Mouse (Mus musculus) v-Abl transformed pro-B cells (cell line): ENCODE results near the gene Prr36.

Experiments used
- in situ Hi-C, 2 experiments: fragments of 400-800 bp; cut with MboI; formaldehyde crosslinking; loops; one replicate each; pipeline ENCODE4 v1.15.1; 2025; ENCODE audit not compliant: unreplicated experiment in 2 of 2

The Prr36 gene

DNA sequence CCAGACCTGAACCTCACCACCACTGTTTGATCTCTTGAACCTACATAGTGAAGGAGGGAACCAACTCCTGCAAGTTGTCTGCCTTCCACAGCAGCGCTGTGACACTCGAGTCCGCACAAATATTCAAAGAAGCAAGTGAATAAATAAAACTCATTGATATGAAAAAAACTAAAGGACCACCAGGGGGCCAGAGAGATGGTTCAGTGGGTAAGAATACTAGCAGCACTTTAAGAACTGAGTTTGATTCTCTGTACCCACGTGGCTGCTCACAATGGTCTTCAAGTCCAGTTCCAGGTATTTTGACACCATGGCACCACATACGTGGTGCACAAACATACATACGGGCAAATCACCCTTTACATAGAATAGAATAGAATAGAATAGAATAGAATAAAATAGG lies 6.2 kb downstream of the Prr36 start:
- in situ Hi-C loops: no loop called here

DNA sequence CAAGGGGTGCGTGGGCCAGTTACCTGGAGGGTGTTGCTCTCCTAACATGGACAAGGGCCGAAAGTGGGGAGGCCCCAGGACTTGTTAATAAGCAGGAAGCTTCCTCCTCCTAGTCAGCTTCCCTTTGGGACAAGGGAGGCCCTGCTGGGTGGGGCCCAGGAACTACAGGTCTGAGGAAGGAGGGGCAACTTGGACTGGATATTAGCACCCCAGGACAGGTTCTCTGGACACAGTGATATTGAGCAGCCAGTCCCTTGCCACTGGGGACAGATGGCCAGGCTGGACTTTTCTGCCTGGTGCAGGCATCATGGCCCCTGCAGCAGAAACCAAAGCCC lies 10.3 kb downstream of the Prr36 start:
- in situ Hi-C loops: no loop called here

- in situ Hi-C loops: no loop called here
Observed at GRCm38 (mm10) chr8:4206182-4207015, 10.9 kb downstream of the Prr36 start.

DNA sequence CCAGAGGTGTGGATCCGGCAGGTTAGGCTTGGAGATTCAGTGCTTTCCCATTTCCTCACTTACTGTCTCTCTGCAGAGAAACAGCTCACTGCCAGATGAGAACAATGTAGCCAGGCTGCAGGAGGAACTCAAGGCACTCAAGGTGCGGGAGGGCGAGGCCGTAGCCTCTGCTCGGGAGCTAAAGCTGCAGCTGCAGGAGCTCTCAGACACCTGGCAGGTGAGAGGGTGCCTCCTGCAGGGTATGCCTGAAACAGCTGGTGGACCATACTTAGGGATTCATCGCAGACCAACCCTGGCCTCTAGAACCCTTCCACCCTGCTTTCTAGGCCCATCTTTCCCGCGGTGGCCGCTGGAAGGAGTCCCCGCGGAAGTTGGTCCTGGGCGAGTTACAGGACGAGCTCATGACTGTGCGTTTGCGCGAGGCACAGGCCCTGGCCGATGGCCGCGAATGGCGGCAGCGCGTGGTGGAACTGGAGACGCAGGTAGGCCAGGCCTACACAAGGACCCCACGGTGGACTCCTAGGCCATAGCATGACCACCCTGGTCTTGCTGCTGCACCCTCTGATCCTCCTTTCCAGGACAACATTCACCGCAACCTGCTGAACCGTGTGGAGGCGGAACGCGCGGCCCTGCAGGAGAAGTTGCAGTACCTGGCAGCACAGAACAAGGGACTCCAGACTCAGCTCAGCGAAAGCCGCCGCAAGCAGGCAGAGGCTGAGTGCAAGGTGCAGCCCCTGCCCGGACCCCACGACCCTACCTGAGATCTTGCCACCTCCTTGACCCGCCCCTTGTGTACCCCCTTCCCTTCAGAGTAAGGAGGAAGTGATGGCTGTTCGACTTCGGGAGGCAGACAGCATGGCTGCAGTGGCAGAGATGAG lies 11.8 kb downstream of the Prr36 start:
- in situ Hi-C loops: no loop called here

- in situ Hi-C loops: no loop called here
Observed at GRCm38 (mm10) chr8:4201321-4201720, 15.9 kb downstream of the Prr36 start.

DNA sequence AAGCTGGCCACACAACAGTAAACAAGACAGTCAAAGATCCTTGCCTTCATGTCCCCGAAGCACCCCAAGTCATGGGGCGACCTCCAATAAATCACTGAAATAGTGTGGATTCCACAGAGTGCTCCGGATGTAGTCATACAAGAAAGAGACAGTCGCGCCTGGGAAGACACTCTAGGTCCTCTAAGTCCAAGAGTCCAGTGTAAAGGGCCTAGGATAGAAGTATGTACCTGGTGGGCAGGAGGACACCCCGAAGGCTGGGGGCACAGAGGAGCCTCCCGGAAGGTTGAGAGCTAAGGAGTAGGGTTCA lies 23.7 kb downstream of the Prr36 start:
- in situ Hi-C loops: loop anchor here in 1 of 2 experiments (5.0 kb wide), 1 partner anchor 64 kb away; the partner anchor contains the start of gene Ctxn1

DNA sequence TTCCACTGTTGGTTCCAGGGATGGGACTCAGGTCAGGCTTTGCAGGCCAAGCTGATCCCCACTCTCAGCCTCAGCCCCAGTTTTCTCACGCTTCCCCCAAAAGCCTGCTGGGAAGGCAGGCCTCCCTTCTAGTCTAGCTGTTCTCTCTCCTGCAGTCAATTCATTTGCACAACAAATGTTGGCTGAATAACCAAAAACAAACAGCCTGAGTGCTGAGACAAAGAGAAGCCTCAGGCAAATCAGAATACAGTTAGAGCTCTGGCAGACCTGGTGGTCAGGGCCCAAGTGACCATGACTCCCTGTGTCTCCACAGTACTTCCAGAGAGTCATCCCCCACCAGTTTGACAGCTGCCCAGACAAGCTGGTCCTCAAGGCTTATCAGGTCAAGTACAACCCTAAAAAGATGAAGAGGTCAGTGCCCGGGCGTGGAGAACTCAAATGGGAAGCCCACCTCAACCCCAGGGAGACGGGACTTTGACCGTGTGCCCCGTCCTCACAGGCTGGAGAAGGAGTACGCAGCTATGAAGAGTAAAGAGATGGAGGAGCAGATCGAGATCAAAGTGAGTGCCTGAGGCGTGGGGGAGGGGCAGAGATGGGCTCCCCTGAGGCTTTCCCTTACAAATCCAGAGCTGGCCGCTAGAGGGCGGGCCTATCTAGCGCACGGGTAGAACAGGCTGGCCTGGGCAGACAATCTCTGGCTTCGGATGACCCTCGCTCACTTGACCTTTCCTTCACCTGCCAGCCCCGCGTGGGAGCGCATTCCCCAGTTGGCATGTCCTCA lies 24.3 kb downstream of the Prr36 start:
- in situ Hi-C loops: loop anchor here in 1 of 2 experiments (5.0 kb wide), 1 partner anchor 64 kb away; the partner anchor contains the start of gene Ctxn1

GRCm38 (mm10) chr8:4192305-4192704 lies 25.0 kb downstream of the Prr36 start:
- in situ Hi-C loops: loop anchor here in 1 of 2 experiments (5.0 kb wide), 1 partner anchor 65 kb away; the partner anchor contains the start of gene Ctxn1

DNA sequence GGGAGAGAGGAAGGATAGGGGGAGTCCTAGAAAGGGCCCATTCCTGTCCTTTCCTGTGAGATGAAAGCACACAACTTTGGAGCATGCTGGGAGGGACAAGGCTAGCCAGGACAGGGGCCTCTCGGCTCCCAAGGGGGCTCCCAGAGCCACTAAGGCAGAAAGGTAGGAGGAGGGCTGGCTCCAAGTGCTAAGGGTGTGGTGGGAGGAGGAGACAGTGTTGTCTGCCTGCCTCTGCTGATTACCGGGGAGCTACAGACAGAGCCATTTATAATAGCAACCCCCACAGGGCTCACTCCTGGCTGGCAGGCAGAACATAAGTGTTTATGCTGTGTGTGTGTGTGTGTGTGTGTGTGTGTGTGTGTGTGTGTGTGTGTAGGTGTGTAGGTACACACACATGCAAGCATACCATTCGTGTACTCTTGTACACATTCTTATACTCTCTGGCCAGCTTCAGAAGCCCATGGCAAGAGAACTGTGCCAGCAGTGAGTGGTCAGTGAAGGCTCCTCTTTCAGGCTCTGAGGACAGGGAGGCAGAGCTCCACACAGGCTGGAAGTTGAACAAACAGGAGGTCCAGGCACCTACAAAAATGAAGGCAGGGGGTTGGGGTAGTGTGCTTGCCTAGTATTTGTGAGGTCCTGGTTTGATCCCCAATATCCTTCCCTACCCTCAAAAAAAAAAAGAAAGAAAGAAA lies 28.1 kb downstream of the Prr36 start:
- in situ Hi-C loops: no loop called here

DNA sequence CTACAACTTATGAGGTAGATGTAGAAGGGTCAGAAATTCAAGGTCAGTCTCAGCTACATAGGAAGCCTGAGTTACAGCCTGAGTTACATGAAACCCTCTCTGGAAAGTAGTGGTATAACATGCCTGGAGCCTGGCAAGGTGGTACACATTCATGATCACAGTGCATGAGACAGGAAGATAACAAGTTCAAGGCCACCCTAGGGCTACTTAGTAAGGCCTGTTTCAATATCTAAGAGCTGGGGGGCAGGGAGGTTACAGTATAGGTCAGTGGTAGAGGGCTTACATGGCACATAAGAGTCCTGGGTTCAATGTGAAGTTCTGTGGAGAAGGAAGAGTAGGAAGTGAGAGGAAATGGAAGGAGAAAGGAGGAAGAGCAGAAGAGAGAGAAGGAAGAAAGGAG lies 28.7 kb downstream of the Prr36 start:
- in situ Hi-C loops: no loop called here

GRCm38 (mm10) chr8:4186151-4186550 lies 31.1 kb downstream of the Prr36 start:
- in situ Hi-C loops: no loop called here

DNA sequence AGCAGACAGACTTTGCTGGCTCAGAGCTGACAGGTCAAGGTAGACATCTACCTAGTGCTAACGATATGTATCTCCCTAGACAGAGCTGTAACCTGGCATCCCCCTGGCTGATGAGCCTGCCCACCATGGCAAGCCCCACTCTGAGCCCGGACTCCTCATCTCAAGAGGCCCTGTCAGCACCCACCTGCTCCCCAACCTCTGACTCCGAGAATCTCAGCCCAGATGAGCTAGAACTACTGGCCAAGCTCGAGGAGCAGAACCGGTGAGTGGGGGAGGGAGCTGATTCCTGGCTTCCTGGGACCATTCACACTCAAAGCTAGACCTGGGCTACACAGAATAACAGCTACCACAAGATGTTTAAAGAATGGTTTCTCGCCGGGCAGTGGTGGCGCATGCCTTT lies 33.9 kb downstream of the Prr36 start:
- in situ Hi-C loops: no loop called here

DNA sequence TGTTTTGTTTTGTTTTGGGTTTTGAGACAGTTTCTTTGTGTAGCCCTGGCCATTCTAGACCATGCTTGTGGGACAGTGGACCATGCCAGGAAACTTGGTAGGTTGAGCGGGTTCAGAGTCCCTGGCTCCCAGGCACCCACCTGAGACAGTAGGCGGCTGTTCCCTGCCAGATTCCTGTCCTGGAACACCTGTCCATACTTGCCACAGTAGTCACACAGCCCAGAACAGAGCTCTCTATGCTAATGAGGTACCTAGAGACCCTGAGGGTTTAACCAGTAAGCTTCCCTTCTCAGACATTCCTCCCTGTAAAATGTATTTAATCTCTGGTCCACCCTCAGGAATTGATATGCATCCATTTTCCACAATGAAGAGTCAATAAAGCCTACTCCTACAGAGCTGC lies 43.2 kb downstream of the Prr36 start:
- in situ Hi-C loops: loop anchor here (25.0 kb wide), 1 partner anchor 613 kb away; the partner anchor contains the start of gene Shcbp1 (in 2 of the 2)

GRCm38 (mm10) chr8:4172486-4172885 lies 44.8 kb downstream of the Prr36 start:
- in situ Hi-C loops: loop anchor here (25.0 kb wide), 1 partner anchor 615 kb away; the partner anchor contains the start of gene Shcbp1 (in 2 of the 2)

DNA sequence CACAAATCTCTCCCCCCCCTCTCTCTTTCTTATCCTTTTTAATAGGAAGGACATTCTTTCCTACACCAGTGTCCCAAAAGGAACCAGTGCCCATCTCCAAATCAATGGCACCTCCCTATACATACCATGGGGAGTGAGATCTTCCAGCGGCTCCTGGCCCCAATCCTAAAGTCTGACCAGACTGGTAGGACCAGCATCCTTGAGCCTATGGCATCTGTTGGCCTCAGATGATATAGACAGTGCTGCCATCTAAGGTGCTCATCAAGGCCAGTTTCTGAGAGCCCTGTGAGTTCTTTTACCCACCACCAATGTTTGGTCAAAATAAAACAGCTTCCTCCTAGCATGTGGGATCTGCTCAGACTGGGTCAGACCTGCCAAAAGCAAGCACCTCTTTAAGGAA lies 49.3 kb downstream of the Prr36 start:
- in situ Hi-C loops: loop anchor here (5.0 to 25.0 kb wide), 2 partner anchors 509 to 619 kb away; partner anchors contain the start of gene Shcbp1 (in 2 of the 2)

DNA sequence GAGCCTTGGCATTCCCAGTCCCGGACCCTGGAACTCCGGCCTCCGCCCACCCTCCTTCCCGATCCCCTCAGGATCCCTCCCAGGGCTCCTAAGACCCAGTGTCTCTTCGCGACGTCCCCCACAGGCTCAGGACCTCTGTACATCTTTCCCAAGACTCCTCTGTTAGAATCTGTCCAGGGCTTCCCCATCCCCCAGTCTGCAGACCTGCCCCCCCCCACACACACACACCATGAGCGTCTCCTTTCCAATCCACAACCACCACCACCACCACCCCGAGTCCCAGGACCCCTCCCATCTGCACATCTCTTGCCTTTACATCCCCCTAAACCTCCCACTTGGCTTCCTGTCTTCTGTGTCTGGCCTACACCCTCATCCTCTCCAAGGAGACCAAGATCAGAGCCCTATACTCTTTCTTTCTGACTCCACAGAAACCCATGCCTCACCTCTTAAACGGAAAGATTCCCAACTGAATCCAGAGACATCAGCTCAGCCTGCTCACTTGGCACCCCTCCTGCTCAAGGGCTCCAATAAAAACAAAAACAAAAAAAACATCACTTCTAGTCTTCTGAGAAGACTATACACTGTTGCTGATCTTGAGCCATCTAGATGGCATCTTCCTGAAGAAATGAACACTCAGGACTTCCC lies 50.3 kb downstream of the Prr36 start:
- in situ Hi-C loops: loop anchor here (5.0 to 25.0 kb wide), 2 partner anchors 510 to 620 kb away; partner anchors contain the start of gene Shcbp1 (in 2 of the 2)

DNA sequence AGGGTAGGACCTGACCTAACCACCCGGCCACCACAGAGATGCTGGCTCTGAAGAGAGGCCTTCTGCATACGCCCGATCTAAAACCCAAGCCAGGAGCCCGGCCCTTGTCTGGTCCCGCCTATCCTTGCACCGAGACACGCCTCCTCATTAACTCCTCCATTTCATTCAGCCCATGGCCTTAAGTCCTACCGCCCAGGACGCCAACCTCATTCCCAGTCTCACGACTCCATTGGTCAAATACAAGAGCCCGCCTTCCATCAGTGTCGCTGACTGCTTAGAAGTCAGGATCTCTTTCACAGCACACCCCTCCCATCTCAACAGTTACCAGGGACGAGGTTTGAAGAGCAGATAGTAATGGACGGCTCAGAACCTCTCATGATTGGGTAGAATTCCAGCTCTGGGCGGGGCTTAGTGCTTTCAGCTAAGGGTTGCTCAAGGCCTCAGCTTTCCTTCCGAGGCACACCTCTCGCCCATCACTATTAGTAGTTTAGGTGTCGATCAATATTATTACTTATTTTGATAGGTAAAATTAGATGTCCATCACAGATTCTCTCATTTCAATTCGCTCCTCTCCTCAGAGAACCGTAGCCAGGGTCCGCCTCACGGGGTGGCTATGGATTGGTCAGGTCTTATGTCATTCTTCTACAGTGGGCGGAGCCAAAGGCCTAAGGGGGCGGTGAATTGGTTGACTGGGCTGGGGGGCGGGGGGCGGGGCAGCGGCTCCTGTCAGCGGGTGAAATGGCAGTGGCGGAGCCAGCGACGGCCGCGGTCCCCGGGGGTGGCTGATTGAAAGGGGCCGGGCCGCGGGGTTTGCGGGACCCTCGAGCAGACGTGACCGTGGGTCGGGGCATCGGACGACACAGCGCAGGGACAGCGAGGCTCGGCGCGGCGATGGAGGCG lies 51.2 kb downstream of the Prr36 start, which contains the start of gene Evi5l:
Gene Evi5l, plus strand, starts transcription at position 716 of the 900 bp plus-strand sequence.
- in situ Hi-C loops: loop anchor here (5.0 to 25.0 kb wide), 2 partner anchors 511 to 621 kb away; partner anchors contain the start of gene Shcbp1 (in 2 of the 2)
